Mouse (Mus musculus): ENCODE data around the gene Omt2a. TPM values are rescaled to one million over a fixed set of nuclear protein-coding genes. Genes with fewer than 3 reads are reported as not detected.
"Not testable (repeated sequence)": the region's sequence is repeated elsewhere in the genome, so short reads cannot be mapped to it uniquely, and the experiment has no call there.

The Omt2a gene
- polyA plus RNA-seq, 1 experiment from 2014 or later = not detected

DNA sequence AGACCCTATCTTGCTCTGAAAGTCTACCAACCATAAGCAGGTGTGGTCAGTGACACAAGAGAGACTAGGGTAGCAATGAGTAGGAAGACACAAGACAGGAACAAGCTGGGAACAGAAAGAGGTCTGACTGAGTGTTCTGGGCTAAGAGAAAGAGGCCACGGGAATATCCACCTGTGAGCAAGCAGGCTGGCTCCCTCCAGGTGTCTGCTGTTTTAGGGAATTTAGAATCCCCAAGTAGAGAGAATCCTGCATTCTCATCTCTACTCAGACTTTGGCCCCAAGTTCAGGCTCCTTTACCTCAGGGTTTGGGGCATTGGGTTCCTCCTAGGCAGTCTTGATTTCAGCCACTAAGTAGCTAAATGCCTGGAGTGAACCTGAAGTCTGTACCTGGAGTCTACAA is 12.7 kb upstream of the Omt2a start, which contains the start of gene Omt2b:
TSS of gene Omt2b (plus strand) at position 301 of the 400 bp plus-strand sequence.
- H3K4me3 ChIP-seq (ENCODE audit: low read length); H3K4me2 ChIP-seq (ENCODE audit: low read depth, low read length); H3K27me3 ChIP-seq (ENCODE audit: control insufficient read depth, insufficient read depth, low read length); H3K4me1 ChIP-seq (ENCODE audit: control insufficient read depth, insufficient read depth, low read length); H3K36me3 ChIP-seq (ENCODE audit: control insufficient read depth, insufficient read depth); H3K27ac ChIP-seq (ENCODE audit: low read length); H3K9ac ChIP-seq (ENCODE audit: low read length); H3K9me3 ChIP-seq (replicated peaks; ENCODE audit: control insufficient read depth, low read length); ATAC-seq (replicated peaks; ENCODE audit: extremely low read depth, insufficient read depth, low FRiP score): not testable (repeated sequence)
- WGBS = 78% methylated on average over 1 of the region's 1 CpGs

DNA sequence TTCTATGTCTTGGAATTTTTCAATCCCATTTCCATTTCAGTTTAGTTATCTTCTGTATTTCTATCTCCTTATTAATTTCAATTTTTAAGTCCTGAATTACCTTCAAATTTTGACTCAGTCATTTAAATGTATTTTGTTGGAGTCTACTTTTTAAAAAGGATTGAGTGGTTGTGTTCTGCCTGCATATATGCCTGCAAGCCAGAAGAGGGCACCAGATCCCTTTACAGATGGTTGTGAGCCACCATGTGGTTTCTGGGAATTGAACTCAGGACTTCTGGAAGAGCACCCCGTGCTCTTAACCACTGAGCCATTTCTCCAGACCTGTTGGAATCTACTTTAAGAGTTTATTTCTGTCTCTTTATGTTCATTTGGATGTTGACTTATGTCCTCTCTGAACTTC is 4.9 kb upstream of the Omt2a start:
- no peak for ATAC-seq (replicated peaks; ENCODE audit: extremely low read depth, insufficient read depth, low FRiP score)
- H3K4me1 ChIP-seq (ENCODE audit: control insufficient read depth, insufficient read depth, low read length) = no peaks in the 10 kb centered on the region
- no peak overlapping the region for H3K27ac ChIP-seq (ENCODE audit: low read length)
- H3K4me2 ChIP-seq (ENCODE audit: low read depth, low read length) = no peak overlapping the region
- no peak overlapping the region for H3K9ac ChIP-seq (ENCODE audit: low read length)
- no peak overlapping the region for H3K4me3 ChIP-seq (ENCODE audit: low read length)
- 21% methylated on average over 1 of the region's 1 CpGs for WGBS
- H3K36me3 ChIP-seq (ENCODE audit: control insufficient read depth, insufficient read depth) = no peaks in the 10 kb centered on the region
- H3K27me3 ChIP-seq (ENCODE audit: control insufficient read depth, insufficient read depth, low read length) = no peaks in the 10 kb centered on the region
- H3K9me3 ChIP-seq (replicated peaks; ENCODE audit: control insufficient read depth, low read length) = no peaks in the 10 kb centered on the region

DNA sequence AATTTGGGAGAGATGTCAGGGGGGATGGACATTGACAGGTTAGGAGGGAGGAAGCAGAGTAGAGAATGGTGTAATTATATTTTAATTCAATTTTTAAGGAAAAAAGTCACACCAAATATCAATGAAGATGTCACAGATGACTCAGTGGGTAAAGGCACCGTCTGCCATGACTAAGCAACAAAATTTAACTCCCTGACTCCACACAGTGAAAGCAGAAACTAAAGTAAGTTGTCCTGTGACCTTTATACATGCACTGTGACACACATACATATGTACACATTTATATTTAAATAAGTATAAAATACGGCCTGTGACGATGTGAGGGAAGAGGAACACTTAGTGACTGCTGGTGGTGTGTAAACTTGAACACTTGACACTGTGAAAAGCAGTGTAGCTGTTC is 6.5 kb downstream of the Omt2a start:
- WGBS = 79% methylated on average over 3 of the region's 3 CpGs
- not testable (repeated sequence) for H3K9me3 ChIP-seq (replicated peaks; ENCODE audit: control insufficient read depth, low read length); H3K27me3 ChIP-seq (ENCODE audit: control insufficient read depth, insufficient read depth, low read length); H3K4me2 ChIP-seq (ENCODE audit: low read depth, low read length); H3K36me3 ChIP-seq (ENCODE audit: control insufficient read depth, insufficient read depth); H3K4me1 ChIP-seq (ENCODE audit: control insufficient read depth, insufficient read depth, low read length); H3K27ac ChIP-seq (ENCODE audit: low read length); H3K9ac ChIP-seq (ENCODE audit: low read length); ATAC-seq (replicated peaks; ENCODE audit: extremely low read depth, insufficient read depth, low FRiP score); H3K4me3 ChIP-seq (ENCODE audit: low read length)

DNA sequence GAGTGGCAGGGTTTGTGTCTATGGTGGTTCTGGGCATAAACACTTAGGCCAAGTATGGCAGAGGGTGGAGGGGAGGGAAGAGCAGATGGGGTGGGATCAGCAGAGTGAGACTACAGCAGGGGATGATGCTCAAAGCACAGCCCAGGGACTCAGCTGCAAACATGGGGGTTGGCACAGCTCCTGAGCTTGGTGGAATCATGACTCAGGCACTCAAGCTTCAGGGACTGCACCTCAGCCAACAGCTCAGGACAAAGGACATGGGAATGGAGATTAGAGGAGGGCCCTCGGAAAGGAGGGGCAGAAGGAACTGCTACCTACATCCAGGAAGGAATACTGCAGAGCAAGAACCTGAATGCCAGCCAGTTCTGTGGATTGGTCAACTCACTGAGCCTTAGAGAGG is 15.5 kb downstream of the Omt2a start:
- H3K4me1 ChIP-seq (ENCODE audit: control insufficient read depth, insufficient read depth, low read length); H3K27ac ChIP-seq (ENCODE audit: low read length); ATAC-seq (replicated peaks; ENCODE audit: extremely low read depth, insufficient read depth, low FRiP score); H3K27me3 ChIP-seq (ENCODE audit: control insufficient read depth, insufficient read depth, low read length); H3K9ac ChIP-seq (ENCODE audit: low read length); H3K4me3 ChIP-seq (ENCODE audit: low read length); H3K36me3 ChIP-seq (ENCODE audit: control insufficient read depth, insufficient read depth); H3K9me3 ChIP-seq (replicated peaks; ENCODE audit: control insufficient read depth, low read length); H3K4me2 ChIP-seq (ENCODE audit: low read depth, low read length): not testable (repeated sequence)
- WGBS = 67% methylated on average over 1 of the region's 1 CpGs

DNA sequence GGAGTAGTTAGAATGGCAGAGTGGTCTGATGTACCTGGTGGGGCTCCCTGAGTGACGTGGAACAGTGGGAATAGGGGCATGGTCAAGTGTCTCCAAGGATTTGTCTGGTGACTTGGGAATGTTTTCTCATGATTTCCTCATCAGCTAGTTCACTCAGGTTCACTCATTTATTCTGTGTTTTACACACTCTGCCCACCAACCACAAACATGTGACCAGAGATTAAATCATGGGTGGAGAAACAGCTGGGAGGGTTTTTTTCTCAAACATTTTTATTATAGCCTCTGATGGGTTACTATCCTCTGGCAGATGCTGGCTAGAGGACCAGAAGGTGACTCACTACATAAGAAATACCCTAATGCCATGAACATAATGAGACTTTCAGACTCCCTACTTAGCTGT is 16.4 kb downstream of the Omt2a start:
- no peak for ATAC-seq (replicated peaks; ENCODE audit: extremely low read depth, insufficient read depth, low FRiP score)
- Histone ChIP-seq H3K36me3 (ENCODE audit: control insufficient read depth, insufficient read depth) (no peaks in the 10 kb centered on the region), H3K4me2 (ENCODE audit: low read depth, low read length) (no peak overlapping the region), H3K27me3 (ENCODE audit: control insufficient read depth, insufficient read depth, low read length) (no peaks in the 10 kb centered on the region), H3K4me3 (ENCODE audit: low read length) (no peak overlapping the region), H3K4me1 (ENCODE audit: control insufficient read depth, insufficient read depth, low read length) (no peaks in the 10 kb centered on the region), H3K9ac (ENCODE audit: low read length) (no peak overlapping the region), H3K9me3 (replicated peaks; ENCODE audit: control insufficient read depth, low read length) (no peaks in the 10 kb centered on the region), H3K27ac (ENCODE audit: low read length) (no peak overlapping the region)
- WGBS = 67% methylated on average over 1 of the region's 1 CpGs

DNA sequence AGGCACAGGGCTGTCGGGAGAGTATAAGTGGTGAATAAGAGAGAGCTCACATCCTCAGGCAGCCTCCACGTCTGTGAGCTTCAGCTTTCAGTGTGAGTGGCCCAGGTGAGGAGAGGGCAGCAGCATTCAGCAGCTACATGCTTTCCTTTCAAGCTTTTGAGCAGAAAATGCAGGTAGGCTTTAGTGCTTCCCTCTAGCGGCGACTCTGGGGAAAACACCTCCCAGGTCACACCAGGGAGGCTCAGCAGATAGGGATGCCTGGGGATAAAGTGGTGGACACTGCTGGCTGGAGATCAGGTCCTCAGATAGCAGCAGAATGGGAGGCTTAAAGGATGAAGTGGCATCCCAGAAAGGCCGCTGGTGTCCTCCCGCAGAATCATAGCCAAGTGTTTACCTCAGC is 18.5 kb downstream of the Omt2a start:
- 7% methylated on average over 6 of the region's 6 CpGs for WGBS
- not testable (repeated sequence) for H3K27ac ChIP-seq (ENCODE audit: low read length); ATAC-seq (replicated peaks; ENCODE audit: extremely low read depth, insufficient read depth, low FRiP score)

DNA sequence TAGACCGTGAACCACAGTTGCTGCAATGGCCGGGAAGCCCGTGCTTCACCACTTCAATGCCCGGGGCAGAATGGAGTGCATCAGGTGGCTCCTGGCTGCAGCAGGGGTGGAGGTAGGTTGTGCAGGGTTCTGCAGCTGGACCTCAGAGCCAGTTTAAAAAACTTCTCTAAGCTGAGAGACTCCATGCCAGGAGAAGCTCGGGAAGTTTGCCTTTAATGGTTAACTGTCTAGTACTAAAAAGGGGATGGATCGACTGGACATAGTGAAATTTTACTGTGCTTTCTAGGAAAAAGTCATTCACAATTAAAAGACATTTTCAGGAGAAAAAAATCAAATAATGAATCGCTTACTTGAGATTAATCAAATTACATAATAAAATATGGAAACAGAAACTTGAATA is 19.8 kb downstream of the Omt2a start:
- not testable (repeated sequence) for H3K4me3 ChIP-seq (ENCODE audit: low read length); H3K27ac ChIP-seq (ENCODE audit: low read length); H3K4me2 ChIP-seq (ENCODE audit: low read depth, low read length); H3K27me3 ChIP-seq (ENCODE audit: control insufficient read depth, insufficient read depth, low read length); H3K9ac ChIP-seq (ENCODE audit: low read length); H3K36me3 ChIP-seq (ENCODE audit: control insufficient read depth, insufficient read depth); H3K4me1 ChIP-seq (ENCODE audit: control insufficient read depth, insufficient read depth, low read length); ATAC-seq (replicated peaks; ENCODE audit: extremely low read depth, insufficient read depth, low FRiP score); H3K9me3 ChIP-seq (replicated peaks; ENCODE audit: control insufficient read depth, low read length)
- 74% methylated on average over 4 of the region's 7 CpGs for WGBS

More for the DNA sequence above, 18.5 kb downstream of the Omt2a start:
- H3K4me2 ChIP-seq (ENCODE audit: low read depth, low read length); H3K9me3 ChIP-seq (replicated peaks; ENCODE audit: control insufficient read depth, low read length); H3K36me3 ChIP-seq (ENCODE audit: control insufficient read depth, insufficient read depth); H3K4me1 ChIP-seq (ENCODE audit: control insufficient read depth, insufficient read depth, low read length); H3K27me3 ChIP-seq (ENCODE audit: control insufficient read depth, insufficient read depth, low read length); H3K4me3 ChIP-seq (ENCODE audit: low read length); H3K9ac ChIP-seq (ENCODE audit: low read length): not testable (repeated sequence)

DNA sequence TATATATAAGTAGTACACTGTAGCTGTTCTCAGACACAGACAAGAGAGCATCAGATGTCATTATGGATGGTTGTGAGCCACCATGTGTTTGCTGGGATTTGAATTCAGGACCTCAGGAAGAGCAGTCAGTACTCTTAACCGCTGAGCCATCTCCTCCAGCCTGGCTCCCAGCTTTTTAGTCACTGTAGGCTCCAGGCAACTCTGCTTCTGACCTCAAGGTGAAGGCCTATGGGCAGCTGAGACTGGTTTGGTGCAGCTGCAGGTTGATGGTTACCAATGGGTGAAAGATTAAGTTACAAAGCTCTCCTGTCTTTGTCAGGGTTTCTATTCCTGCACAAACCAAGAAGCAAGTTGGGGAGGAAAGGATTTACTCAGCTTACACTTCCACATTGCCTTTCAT is 20.9 kb downstream of the Omt2a start:
- H3K9ac ChIP-seq (ENCODE audit: low read length); H3K4me2 ChIP-seq (ENCODE audit: low read depth, low read length); H3K4me1 ChIP-seq (ENCODE audit: control insufficient read depth, insufficient read depth, low read length); H3K9me3 ChIP-seq (replicated peaks; ENCODE audit: control insufficient read depth, low read length); ATAC-seq (replicated peaks; ENCODE audit: extremely low read depth, insufficient read depth, low FRiP score); H3K27me3 ChIP-seq (ENCODE audit: control insufficient read depth, insufficient read depth, low read length); H3K36me3 ChIP-seq (ENCODE audit: control insufficient read depth, insufficient read depth); H3K27ac ChIP-seq (ENCODE audit: low read length); H3K4me3 ChIP-seq (ENCODE audit: low read length): not testable (repeated sequence)
- WGBS = 55% methylated on average over 1 of the region's 1 CpGs

DNA sequence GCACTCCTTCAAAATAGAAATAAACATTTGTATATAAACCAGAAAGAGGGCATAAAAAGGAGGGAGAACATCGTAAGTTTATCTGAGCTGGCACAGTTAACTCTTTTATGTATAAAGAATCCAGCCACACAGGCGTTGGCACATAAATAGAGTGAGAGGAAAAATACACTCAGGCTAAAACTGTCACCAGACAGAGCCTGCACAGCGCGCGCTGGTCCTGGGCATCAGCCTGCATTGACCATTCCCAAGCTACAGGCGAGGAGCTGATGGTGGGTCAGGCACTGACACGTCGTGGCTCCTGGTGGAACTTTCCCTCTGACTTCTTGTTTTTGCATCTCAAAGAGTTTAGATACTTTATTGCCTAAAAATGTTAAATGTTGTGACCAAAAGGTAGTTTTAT is 22.1 kb downstream of the Omt2a start:
- not testable (repeated sequence) for H3K27me3 ChIP-seq (ENCODE audit: control insufficient read depth, insufficient read depth, low read length); ATAC-seq (replicated peaks; ENCODE audit: extremely low read depth, insufficient read depth, low FRiP score); H3K27ac ChIP-seq (ENCODE audit: low read length); H3K4me3 ChIP-seq (ENCODE audit: low read length); H3K9ac ChIP-seq (ENCODE audit: low read length); H3K4me2 ChIP-seq (ENCODE audit: low read depth, low read length); H3K9me3 ChIP-seq (replicated peaks; ENCODE audit: control insufficient read depth, low read length); H3K36me3 ChIP-seq (ENCODE audit: control insufficient read depth, insufficient read depth); H3K4me1 ChIP-seq (ENCODE audit: control insufficient read depth, insufficient read depth, low read length)
- 72% methylated on average over 8 of the region's 8 CpGs for WGBS

DNA sequence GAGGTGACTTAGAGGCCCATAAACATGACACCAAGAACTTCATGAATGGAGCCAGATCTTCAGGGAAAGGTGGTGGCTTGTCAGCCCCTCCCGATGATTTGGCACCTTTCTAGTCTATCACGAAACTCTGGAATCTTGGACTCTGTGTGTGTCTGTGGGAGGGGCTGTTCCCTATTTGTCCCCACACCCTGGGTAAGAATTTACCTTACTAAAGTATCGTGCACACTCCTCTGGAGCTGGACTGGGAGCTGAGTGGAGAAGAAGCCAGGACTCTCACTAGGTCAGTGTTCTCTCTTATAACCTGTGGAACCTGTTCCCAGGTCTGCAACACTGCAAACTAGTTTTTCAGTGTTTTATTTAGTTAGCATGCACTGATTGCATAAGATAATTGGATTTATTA is 24.9 kb downstream of the Omt2a start, which contains the start of gene Gm10639:
TSS of gene Gm10639 (plus strand) at position 201 of the 400 bp plus-strand sequence.
- ATAC-seq (replicated peaks; ENCODE audit: extremely low read depth, insufficient read depth, low FRiP score); H3K9ac ChIP-seq (ENCODE audit: low read length): not testable (repeated sequence)

More for the DNA sequence above, 24.9 kb downstream of the Omt2a start, which contains the start of gene Gm10639:
- H3K27me3 ChIP-seq (ENCODE audit: control insufficient read depth, insufficient read depth, low read length); H3K4me1 ChIP-seq (ENCODE audit: control insufficient read depth, insufficient read depth, low read length); H3K27ac ChIP-seq (ENCODE audit: low read length); H3K4me3 ChIP-seq (ENCODE audit: low read length); H3K4me2 ChIP-seq (ENCODE audit: low read depth, low read length); H3K9me3 ChIP-seq (replicated peaks; ENCODE audit: control insufficient read depth, low read length); H3K36me3 ChIP-seq (ENCODE audit: control insufficient read depth, insufficient read depth): not testable (repeated sequence)
- 82% methylated on average over 3 of the region's 3 CpGs for WGBS

Data from heart, embryonic 16.5 days (tissue).